Mouse (Mus musculus): ENCODE measurements around the gene Pard3. TPM values are rescaled to one million over a fixed set of nuclear protein-coding genes. Genes with fewer than 3 reads are reported as not detected.

The Pard3 gene
- total RNA-seq, 2 experiments from 2014 or later, result 25.8 to 27.3 TPM

- DNase-seq, result no peak
- intact Hi-C loops (cut with DNase I), result no loop called here
These were observed 17.6 kb downstream of the Pard3 start for GRCm38 (mm10) chr8:127081297-127081696.

DNA sequence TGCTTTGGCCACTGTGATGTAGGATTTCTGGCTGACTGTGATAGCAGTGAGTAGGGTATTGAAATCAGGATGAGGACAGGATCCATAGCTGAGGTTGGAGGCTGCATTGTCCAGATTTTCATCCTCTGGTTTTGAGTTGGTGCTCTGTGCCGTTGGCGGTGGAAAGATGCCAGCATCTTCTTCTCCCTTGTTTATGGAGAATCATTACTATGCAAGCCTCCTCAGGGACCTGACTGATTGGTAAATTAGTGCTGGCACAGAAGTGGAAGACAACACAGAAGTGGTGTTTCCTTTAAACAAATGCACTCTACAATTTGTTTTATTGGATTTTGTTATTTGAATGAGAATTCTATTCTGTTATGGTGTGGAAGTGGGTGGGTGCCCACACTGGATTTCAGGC is 18.8 kb downstream of the Pard3 start:
- intact Hi-C loops (cut with DNase I), result no loop called here

DNA sequence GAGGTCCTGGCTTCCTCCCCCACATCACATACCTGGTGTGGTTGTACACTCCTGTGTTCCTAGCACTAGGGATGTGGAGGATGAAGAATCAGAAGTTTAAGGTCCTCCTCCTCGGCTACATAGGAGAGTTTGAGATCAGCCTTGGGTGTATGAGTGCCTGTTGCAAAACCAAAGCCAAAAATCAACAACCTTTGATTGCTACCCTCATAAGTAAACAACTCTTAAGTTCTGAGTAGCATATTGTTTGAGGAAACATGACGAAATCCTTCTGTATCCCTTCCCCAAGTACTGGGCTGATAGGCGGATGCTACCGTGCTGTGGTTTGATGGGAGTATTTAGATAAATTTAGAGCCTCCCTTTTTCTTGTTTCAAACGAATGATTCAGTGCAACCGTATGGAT is 20.9 kb downstream of the Pard3 start:
- intact Hi-C loops (cut with DNase I), result no loop called here
- DNase-seq, result no peak

More for the DNA sequence above, 18.8 kb downstream of the Pard3 start:
- no peak for DNase-seq

DNA sequence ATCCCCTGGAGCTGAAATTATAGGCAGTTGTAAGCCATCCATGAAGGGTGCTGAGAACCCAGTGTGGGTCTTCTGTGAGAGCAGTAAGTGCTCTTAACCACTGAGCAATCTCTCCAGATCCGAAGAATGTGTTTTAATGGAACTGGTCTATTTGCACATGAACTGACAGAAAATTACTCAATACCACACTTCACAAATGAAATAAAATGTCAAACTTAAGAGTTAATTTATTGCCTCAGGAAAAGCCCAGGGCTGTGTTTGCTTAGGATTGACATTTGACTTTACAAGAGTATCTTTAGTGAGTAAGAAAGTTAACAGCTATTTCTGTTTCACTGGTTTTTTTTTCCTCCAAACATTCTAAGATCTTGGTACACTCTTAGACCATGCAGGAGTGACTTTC is 23.7 kb downstream of the Pard3 start:
- no peak for DNase-seq
- intact Hi-C loops (cut with DNase I), result no loop called here

- no peak for DNase-seq
- intact Hi-C loops (cut with DNase I), result no loop called here
These were observed 24.7 kb downstream of the Pard3 start for GRCm38 (mm10) chr8:127088372-127088771.

DNA sequence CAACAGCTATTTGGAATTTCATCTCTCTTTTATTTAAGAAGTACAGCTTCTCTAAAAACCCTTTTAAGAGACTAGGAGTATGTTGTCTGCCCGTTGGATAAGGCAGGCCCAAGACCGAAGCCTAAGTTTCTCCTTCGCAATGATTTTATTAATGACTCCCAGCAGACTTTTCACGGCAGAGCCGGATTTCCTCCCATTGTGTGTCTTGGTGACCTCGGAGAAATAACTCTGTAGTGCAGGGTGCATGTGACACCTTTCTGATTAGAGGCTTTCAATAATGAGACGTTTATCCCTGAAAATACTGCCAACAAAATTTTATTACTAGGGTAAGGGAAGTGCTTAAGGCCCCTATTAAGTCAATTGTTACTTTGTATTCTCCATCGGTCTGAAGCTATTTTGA is 25.3 kb downstream of the Pard3 start:
- DNase-seq, result no peak

DNA sequence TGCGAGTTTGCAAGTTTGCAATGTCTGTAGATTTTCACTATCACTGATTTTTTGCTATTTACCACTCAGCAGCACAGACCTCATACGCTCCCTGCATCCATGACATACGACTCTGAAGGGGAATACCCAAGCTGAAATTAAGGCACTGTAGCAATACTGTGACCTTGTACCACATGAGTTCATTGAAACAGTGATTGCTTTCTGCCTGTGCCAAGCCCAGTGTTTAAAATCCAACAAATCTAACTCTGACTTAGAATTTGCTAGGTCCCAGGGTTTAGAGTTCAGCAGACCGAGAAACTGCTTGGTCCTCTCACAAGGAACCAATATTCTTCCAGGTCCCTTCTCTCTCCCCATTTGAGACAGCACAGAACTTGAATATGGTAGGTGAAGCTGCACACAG is 26.7 kb downstream of the Pard3 start:
- intact Hi-C loops (cut with DNase I), result no loop called here
- no peak for DNase-seq

More for the DNA sequence above, 25.3 kb downstream of the Pard3 start:
- intact Hi-C loops (cut with DNase I), result no loop called here

DNA sequence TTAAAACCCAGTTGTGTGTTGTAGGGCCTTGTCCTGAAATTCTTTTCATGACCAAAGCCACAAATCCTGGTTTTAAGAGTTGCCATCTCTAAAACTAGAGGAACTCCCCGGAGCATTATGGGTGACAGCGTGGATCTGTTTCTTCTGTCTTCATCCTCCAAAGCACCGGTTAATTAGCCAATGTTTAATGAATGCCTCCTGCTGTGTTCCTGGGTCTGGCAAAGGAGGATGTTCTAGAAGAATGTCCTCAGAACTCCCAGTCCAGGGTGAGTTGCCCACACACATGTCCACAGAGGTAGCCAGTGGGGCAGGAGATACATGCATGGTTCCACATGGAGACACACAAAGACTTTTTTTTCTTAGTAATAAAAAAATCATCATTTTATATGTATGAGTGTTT is 28.2 kb downstream of the Pard3 start:
- no peak for DNase-seq
- intact Hi-C loops (cut with DNase I), result no loop called here

GRCm38 (mm10) chr8:127092383-127093112 is 28.9 kb downstream of the Pard3 start:
- intact Hi-C loops (cut with DNase I), result no loop called here
- no peak for DNase-seq

GRCm38 (mm10) chr8:127093113-127093426 is 29.4 kb downstream of the Pard3 start:
- intact Hi-C loops (cut with DNase I), result no loop called here
- DNase-seq, result no peak

DNA sequence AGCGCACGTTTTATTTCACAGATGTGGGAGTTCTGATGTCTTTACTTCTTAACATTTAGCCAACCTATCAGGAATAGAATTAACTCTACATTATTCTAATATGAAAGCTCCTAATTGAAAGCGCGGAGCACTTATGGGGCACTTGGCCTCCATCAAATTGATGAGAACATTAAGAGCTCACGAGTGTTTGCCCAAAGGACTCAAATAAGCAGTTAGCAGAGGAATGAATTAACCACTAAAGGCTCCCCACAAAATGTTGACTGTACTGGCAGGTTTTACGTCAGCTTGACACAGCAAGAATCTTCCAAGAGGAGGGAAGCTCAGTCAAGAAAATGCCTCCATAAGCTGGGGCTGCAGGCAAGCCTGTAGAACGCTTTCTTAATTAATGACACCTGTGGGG is 32.1 kb downstream of the Pard3 start:
- DNase-seq, result no peak

DNA sequence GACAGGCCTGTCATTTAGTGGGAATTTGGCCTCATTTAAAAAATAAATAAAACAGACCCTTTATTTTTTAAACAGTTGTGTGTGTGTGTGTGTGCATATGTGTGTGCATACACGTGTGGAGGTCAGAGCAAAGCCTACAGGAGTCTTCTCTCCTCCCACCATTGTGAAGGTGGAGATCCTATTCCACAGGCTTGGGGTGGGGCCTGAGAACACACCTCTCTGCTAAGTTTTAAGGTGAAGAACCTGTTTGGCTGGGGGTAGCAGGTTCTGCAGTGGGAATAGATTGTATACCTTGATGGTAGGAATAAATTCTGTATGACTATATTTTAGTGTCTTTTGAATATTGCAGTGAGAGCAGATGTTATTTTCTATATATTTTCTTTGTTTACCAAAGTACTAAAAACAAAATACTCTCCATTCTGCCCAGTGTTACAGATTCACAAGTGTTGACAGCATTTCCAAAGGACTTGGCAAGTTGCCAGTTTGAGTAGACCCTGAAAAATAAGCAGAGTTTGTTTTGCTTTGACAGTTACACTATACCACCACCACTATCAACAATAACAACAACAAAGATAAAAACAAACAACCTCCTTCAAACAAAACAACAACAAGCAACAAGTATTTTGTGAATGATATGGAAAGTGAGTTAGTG is 35.9 kb downstream of the Pard3 start:
- DNase-seq, result no peak
- intact Hi-C loops (cut with DNase I), result no loop called here

More for the DNA sequence above, 32.1 kb downstream of the Pard3 start:
- intact Hi-C loops (cut with DNase I), result no loop called here

DNA sequence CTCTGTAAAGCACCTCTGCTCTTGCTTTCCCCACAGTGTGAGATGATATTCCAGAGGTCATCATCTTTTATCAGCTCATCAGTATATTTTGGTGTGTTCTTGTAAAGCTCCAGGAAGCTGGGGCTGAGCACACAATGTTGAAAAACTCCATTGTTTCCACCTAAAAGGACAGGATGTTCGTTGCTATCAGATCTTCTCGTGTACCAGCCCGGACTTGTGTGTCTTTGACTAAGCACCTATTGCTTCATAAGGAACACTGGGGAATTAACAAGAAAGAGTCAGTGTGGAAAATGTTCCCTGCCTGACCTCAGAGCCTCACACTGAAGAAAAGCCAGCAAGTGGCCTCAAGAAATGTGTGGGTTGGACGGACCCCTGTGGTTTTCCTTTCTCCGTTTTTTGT is 39.6 kb downstream of the Pard3 start:
- intact Hi-C loops (cut with DNase I), result no loop called here
- no peak for DNase-seq

GRCm38 (mm10) chr8:127104616-127105015 is 40.9 kb downstream of the Pard3 start:
- intact Hi-C loops (cut with DNase I), result no loop called here

GRCm38 (mm10) chr8:127107928-127108327 is 44.2 kb downstream of the Pard3 start:
- intact Hi-C loops (cut with DNase I), result no loop called here
- no peak for DNase-seq

More at GRCm38 (mm10) chr8:127104616-127105015, 40.9 kb downstream of the Pard3 start:
- DNase-seq, result no peak

DNA sequence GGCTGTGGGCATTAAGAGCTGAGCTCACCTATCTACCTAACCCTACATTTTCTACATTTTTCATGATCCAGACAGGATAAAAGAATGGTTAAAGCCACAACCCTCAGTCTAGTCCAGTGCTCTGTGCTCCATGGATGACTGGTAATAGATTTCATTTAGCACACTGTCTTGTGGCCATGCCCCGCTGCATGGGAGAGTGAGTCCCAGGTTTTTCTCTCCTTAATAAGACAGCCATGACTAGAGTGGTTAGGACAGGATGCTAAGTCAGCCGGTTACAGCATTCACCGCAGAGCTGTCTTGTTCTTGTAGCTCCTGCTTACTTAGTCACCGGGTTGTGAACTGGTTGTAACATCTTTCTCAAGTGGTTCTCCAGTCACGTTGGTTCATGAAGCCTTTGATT is 49.5 kb downstream of the Pard3 start:
- intact Hi-C loops (cut with DNase I), result no loop called here
- DNase-seq, result no peak

- intact Hi-C loops (cut with DNase I), result loop anchor here (5.0 kb wide), 1 partner anchor 39 kb away; no protein-coding TSS in a partner anchor
- no peak for DNase-seq
These were observed 52.1 kb downstream of the Pard3 start for GRCm38 (mm10) chr8:127115837-127116236.

- intact Hi-C loops (cut with DNase I), result loop anchor here (5.0 kb wide), 1 partner anchor 41 kb away; no protein-coding TSS in a partner anchor
- peak; percentile 40 to 53 for DNase-seq
These were observed 54.7 kb downstream of the Pard3 start for GRCm38 (mm10) chr8:127118373-127118861.

- DNase-seq, result no peak
- intact Hi-C loops (cut with DNase I), result no loop called here
These were observed 59.7 kb downstream of the Pard3 start for GRCm38 (mm10) chr8:127123391-127123790.

DNA sequence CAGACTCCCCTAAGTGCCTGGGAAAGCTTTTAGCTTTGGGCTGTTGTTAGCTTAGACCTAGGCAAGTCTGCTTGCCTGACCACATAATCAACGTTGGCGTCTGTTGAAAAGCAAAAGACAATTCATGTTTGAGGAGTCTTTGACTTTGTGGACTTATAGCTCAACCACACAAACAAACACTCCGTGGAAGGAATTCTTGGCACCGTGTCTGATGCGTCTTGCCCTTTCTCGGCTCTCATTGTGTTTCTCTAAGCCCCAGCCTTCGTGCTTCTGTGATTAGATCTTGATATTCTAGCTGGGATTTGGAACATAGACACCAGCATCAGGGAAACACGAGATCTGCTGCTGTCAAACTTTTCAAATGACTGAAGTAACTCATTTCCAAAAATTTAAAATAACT is 61.1 kb downstream of the Pard3 start:
- no peak for DNase-seq
- intact Hi-C loops (cut with DNase I), result no loop called here

- DNase-seq, result no peak
- intact Hi-C loops (cut with DNase I), result no loop called here
These were observed 62.3 kb downstream of the Pard3 start for GRCm38 (mm10) chr8:127125686-127126683.

All from gastrocnemius, postnatal 36 days (tissue).